Mouse (Mus musculus) cerebellum, adult 2 months (tissue): ENCODE data around the gene Olfr722.

Experiments
- CTCF ChIP-seq: fragments of 200-500 bp; IDR thresholded peaks from 2 replicates; pipeline ENCODE4 v1.5.1; 2011; ENCODE audit warnings: low read depth, mild to moderate bottlenecking, control low read depth, low read length, moderate library complexity, borderline replicate concordance; ENCODE audit not compliant: insufficient read depth
- POLR2A ChIP-seq: fragments of 200-500 bp; IDR thresholded peaks from 2 replicates; pipeline ENCODE4 v1.6.1; 2011; ENCODE audit warnings: low read length, control low read depth, borderline replicate concordance; ENCODE audit not compliant: insufficient read depth

GRCm38 (mm10) chr14:49860387-49860786, 41.4 kb downstream of the Olfr722 start:
- TF ChIP-seq CTCF (peak; percentile 43; the same call in 1 of the 2 replicates), POLR2A (no peak)
